Mouse (Mus musculus): ENCODE measurements at regions not wholly inside any gene's neighbourhood (a gene's known extent, or its start where the extent isn't known, plus 50 kb on each side); places are given as distances from the start of the nearest gene placed in this dataset.
A peak's percentile ranks its signal among the peaks of the same experiment; 100 is the strongest.

GRCm38 (mm10) chr1:149463930-149464329 is 497.2 kb downstream of the Pla2g4a start:
- Histone ChIP-seq H3K27me3 (replicated peaks) (no peaks in the 10 kb centered on the region), H3K27ac (replicated peaks) (no peak overlapping the region), H3K4me3 (no peak overlapping the region), H3K4me1 (no peaks in the 10 kb centered on the region), H3K4me2 (no peak overlapping the region), H3K9ac (no peak overlapping the region), H3K36me3 (no peaks in the 10 kb centered on the region), H3K9me3 (no peaks in the 10 kb centered on the region)
- ATAC-seq (ENCODE audit: extremely low read depth, insufficient number of reproducible peaks, low FRiP score, low TSS enrichment) = no peak

- no peaks in the 10 kb centered on the region for H3K27me3 ChIP-seq (replicated peaks)
- H3K9ac ChIP-seq = no peak overlapping the region
- H3K27ac ChIP-seq (replicated peaks) = no peak overlapping the region
- no peaks in the 10 kb centered on the region for H3K4me1 ChIP-seq
- no peaks in the 10 kb centered on the region for H3K9me3 ChIP-seq
- H3K4me3 ChIP-seq = no peak overlapping the region
- no peaks in the 10 kb centered on the region for H3K36me3 ChIP-seq
- no peak overlapping the region for H3K4me2 ChIP-seq
- 83% methylated on average over 2 of the region's 2 CpGs for WGBS
- no peak for ATAC-seq (ENCODE audit: extremely low read depth, insufficient number of reproducible peaks, low FRiP score, low TSS enrichment)
These were observed 511.1 kb downstream of the Pla2g4a start for GRCm38 (mm10) chr1:149449801-149450493.

- H3K27me3 ChIP-seq (replicated peaks) = no peaks in the 10 kb centered on the region
- no peak overlapping the region for H3K4me3 ChIP-seq
- 64% methylated on average over 5 of the region's 5 CpGs for WGBS
- H3K36me3 ChIP-seq = no peaks in the 10 kb centered on the region
- no peak for ATAC-seq (ENCODE audit: extremely low read depth, insufficient number of reproducible peaks, low FRiP score, low TSS enrichment)
- no peak overlapping the region for H3K9ac ChIP-seq
- no peaks in the 10 kb centered on the region for H3K9me3 ChIP-seq
- H3K4me1 ChIP-seq = no peaks in the 10 kb centered on the region
- no peak overlapping the region for H3K4me2 ChIP-seq
- no peak overlapping the region for H3K27ac ChIP-seq (replicated peaks)
These were observed 512.6 kb downstream of the Pla2g4a start for GRCm38 (mm10) chr1:149448516-149448915.

- Histone ChIP-seq H3K4me1 (0 out of 2 replicates have a peak, but pooled peaks cover 4% of the 10 kb centered on the region), H3K4me3 (no peak overlapping the region), H3K27ac (replicated peaks) (peak overlapping the region; percentile 65), H3K27me3 (replicated peaks) (no peaks in the 10 kb centered on the region), H3K9ac (no peak overlapping the region), H3K36me3 (no peaks in the 10 kb centered on the region), H3K9me3 (no peaks in the 10 kb centered on the region), H3K4me2 (no peak overlapping the region)
- WGBS = 13% methylated on average over 1 of the region's 1 CpGs
- peak; percentile 58; the same call in 1 of the 2 replicates for ATAC-seq (ENCODE audit: extremely low read depth, insufficient number of reproducible peaks, low FRiP score, low TSS enrichment)
These were observed 550.1 kb downstream of the Pla2g4a start for GRCm38 (mm10) chr1:149411009-149411408.

- Histone ChIP-seq H3K4me2 (no peak overlapping the region), H3K4me1 (0 out of 2 replicates have a peak, but pooled peaks cover 4% of the 10 kb centered on the region), H3K9ac (no peak overlapping the region), H3K4me3 (no peak overlapping the region), H3K9me3 (no peaks in the 10 kb centered on the region), H3K27me3 (replicated peaks) (no peaks in the 10 kb centered on the region), H3K36me3 (no peaks in the 10 kb centered on the region), H3K27ac (replicated peaks) (no peak overlapping the region)
- ATAC-seq (ENCODE audit: extremely low read depth, insufficient number of reproducible peaks, low FRiP score, low TSS enrichment) = no peak
- WGBS = 70% methylated on average over 1 of the region's 1 CpGs
These were observed 555.7 kb downstream of the Pla2g4a start for GRCm38 (mm10) chr1:149405367-149405766.

GRCm38 (mm10) chr1:149388706-149389105 is 572.4 kb downstream of the Pla2g4a start:
- Histone ChIP-seq H3K4me1 (no peaks in the 10 kb centered on the region), H3K9me3 (no peaks in the 10 kb centered on the region), H3K9ac (no peak overlapping the region), H3K27ac (replicated peaks) (no peak overlapping the region), H3K4me3 (no peak overlapping the region), H3K4me2 (no peak overlapping the region), H3K27me3 (replicated peaks) (no peaks in the 10 kb centered on the region), H3K36me3 (no peaks in the 10 kb centered on the region)
- no peak for ATAC-seq (ENCODE audit: extremely low read depth, insufficient number of reproducible peaks, low FRiP score, low TSS enrichment)
- WGBS = 53% methylated on average over 3 of the region's 3 CpGs

GRCm38 (mm10) chr1:149351338-149351907 is 609.7 kb downstream of the Pla2g4a start:
- Histone ChIP-seq H3K4me3 (no peak overlapping the region), H3K9ac (no peak overlapping the region), H3K4me1 (no peaks in the 10 kb centered on the region), H3K36me3 (no peaks in the 10 kb centered on the region), H3K27me3 (replicated peaks) (no peaks in the 10 kb centered on the region), H3K27ac (replicated peaks) (no peak overlapping the region), H3K9me3 (no peaks in the 10 kb centered on the region), H3K4me2 (no peak overlapping the region)
- ATAC-seq (ENCODE audit: extremely low read depth, insufficient number of reproducible peaks, low FRiP score, low TSS enrichment) = no peak

GRCm38 (mm10) chr1:149347359-149347758 is 613.7 kb downstream of the Pla2g4a start:
- 77% methylated on average over 1 of the region's 1 CpGs for WGBS
- Histone ChIP-seq H3K9me3 (no peaks in the 10 kb centered on the region), H3K4me3 (no peak overlapping the region), H3K27me3 (replicated peaks) (no peaks in the 10 kb centered on the region), H3K27ac (replicated peaks) (no peak overlapping the region), H3K36me3 (no peaks in the 10 kb centered on the region), H3K4me1 (no peaks in the 10 kb centered on the region), H3K9ac (no peak overlapping the region), H3K4me2 (no peak overlapping the region)
- no peak for ATAC-seq (ENCODE audit: extremely low read depth, insufficient number of reproducible peaks, low FRiP score, low TSS enrichment)

GRCm38 (mm10) chr1:149338158-149338557 is 622.9 kb downstream of the Pla2g4a start:
- no peak overlapping the region for H3K4me2 ChIP-seq
- ATAC-seq (ENCODE audit: extremely low read depth, insufficient number of reproducible peaks, low FRiP score, low TSS enrichment) = no peak
- 75% methylated on average over 5 of the region's 5 CpGs for WGBS
- H3K9ac ChIP-seq = no peak overlapping the region
- no peaks in the 10 kb centered on the region for H3K36me3 ChIP-seq
- H3K4me3 ChIP-seq = no peak overlapping the region
- no peaks in the 10 kb centered on the region for H3K27me3 ChIP-seq (replicated peaks)
- H3K9me3 ChIP-seq = no peaks in the 10 kb centered on the region
- H3K27ac ChIP-seq (replicated peaks) = no peak overlapping the region
- no peaks in the 10 kb centered on the region for H3K4me1 ChIP-seq

- no peak overlapping the region for H3K4me2 ChIP-seq
- no peak overlapping the region for H3K9ac ChIP-seq
- H3K27me3 ChIP-seq (replicated peaks) = no peaks in the 10 kb centered on the region
- H3K9me3 ChIP-seq = no peaks in the 10 kb centered on the region
- H3K4me3 ChIP-seq = no peak overlapping the region
- WGBS = 40% methylated on average over 3 of the region's 3 CpGs
- no peak overlapping the region for H3K27ac ChIP-seq (replicated peaks)
- H3K4me1 ChIP-seq = no peaks in the 10 kb centered on the region
- no peak for ATAC-seq (ENCODE audit: extremely low read depth, insufficient number of reproducible peaks, low FRiP score, low TSS enrichment)
- H3K36me3 ChIP-seq = no peaks in the 10 kb centered on the region
These were observed 628.9 kb downstream of the Pla2g4a start for GRCm38 (mm10) chr1:149332239-149332638.

GRCm38 (mm10) chr1:149327171-149327570 is 633.9 kb downstream of the Pla2g4a start:
- Histone ChIP-seq H3K27ac (replicated peaks) (no peak overlapping the region), H3K9me3 (no peaks in the 10 kb centered on the region), H3K4me3 (no peak overlapping the region), H3K27me3 (replicated peaks) (no peaks in the 10 kb centered on the region), H3K4me2 (no peak overlapping the region), H3K9ac (no peak overlapping the region), H3K36me3 (no peaks in the 10 kb centered on the region), H3K4me1 (no peaks in the 10 kb centered on the region)
- WGBS = 60% methylated on average over 3 of the region's 3 CpGs
- ATAC-seq (ENCODE audit: extremely low read depth, insufficient number of reproducible peaks, low FRiP score, low TSS enrichment) = no peak

- Histone ChIP-seq H3K9me3 (no peaks in the 10 kb centered on the region), H3K4me2 (no peak overlapping the region), H3K9ac (no peak overlapping the region), H3K4me3 (no peak overlapping the region), H3K4me1 (no peaks in the 10 kb centered on the region), H3K27me3 (replicated peaks) (no peaks in the 10 kb centered on the region), H3K36me3 (no peaks in the 10 kb centered on the region), H3K27ac (replicated peaks) (no peak overlapping the region)
- ATAC-seq (ENCODE audit: extremely low read depth, insufficient number of reproducible peaks, low FRiP score, low TSS enrichment) = no peak
- 57% methylated on average over 1 of the region's 1 CpGs for WGBS
These were observed 638.0 kb downstream of the Pla2g4a start for GRCm38 (mm10) chr1:149323095-149323494.
